Mouse (Mus musculus) effector memory CD4-positive, alpha-beta T cell, adult 7 months (primary cell): ENCODE data around the gene Vmn1r214. TPM values are rescaled to one million over a fixed set of nuclear protein-coding genes. Genes with fewer than 3 reads are reported as not detected.

Experiments
- polyA plus RNA-seq: library from polyadenylated mRNA; unstranded; fragments of 100-300 nt; shearing (Covaris generic); gene quantifications from one replicate; pipeline ENCODE4 v1.2.1, GENCODE M21; 2017

Gene Vmn1r214
- polyA plus RNA-seq, result 0.29 TPM

GRCm38 (mm10) chr13:23030118-23030517, at the start of gene Vmn1r214:
Vmn1r214 (plus strand) TSS chr13:23030418.

DNA sequence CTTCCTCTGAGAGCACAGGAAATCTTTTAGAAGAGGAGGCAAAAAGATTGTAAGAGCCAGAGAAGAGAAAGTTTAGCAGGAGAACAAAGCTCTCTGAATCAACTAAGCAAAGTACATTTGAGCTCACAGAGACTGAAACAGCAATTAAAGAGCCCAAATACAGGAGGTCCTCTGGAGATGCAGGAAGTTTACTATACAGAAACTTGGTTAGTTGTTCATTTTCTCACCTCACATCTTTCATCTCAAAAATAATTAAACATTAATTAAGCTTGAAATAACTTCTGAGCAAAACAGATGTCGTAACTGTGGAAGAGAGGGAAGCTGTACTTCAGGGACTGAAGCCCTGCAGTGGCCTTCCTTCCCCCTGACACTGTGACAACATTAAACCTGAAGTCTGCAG, 22.9 kb upstream of the Vmn1r214 start, which contains the start of gene Vmn1r213:
Gene Vmn1r213, plus strand, starts transcription at position 301 of the 400 bp plus-strand sequence.

GRCm38 (mm10) chr13:23067725-23068124, 37.5 kb downstream of the Vmn1r214 start, which contains the start of gene Vmn1r215:
Vmn1r215 (plus strand) TSS chr13:23068025.

Other genes starting within 250 kb of the Vmn1r214 start
- not detected for gene Vmn1r209, start 220.7 kb upstream of the Vmn1r214 start, polyA plus RNA-seq
- gene Vmn1r210, start 199.1 kb upstream of the Vmn1r214 start, polyA plus RNA-seq, result 0.15 TPM
- gene Vmn1r211, start 172.9 kb upstream of the Vmn1r214 start, polyA plus RNA-seq, result not detected
- gene Vmn1r212, start 146.2 kb upstream of the Vmn1r214 start, polyA plus RNA-seq, result not detected
- gene Vmn1r213, start 22.8 kb upstream of the Vmn1r214 start, polyA plus RNA-seq, result not detected
- gene Vmn1r215, start 37.6 kb downstream of the Vmn1r214 start, polyA plus RNA-seq, result not detected
- 0.07 TPM for gene Vmn1r217, start 87.8 kb downstream of the Vmn1r214 start, polyA plus RNA-seq
- gene Vmn1r218, start 102.7 kb downstream of the Vmn1r214 start, polyA plus RNA-seq, result 0.10 TPM
- not detected for gene Vmn1r219, start 128.9 kb downstream of the Vmn1r214 start, polyA plus RNA-seq
- not detected for gene Vmn1r220, start 157.6 kb downstream of the Vmn1r214 start, polyA plus RNA-seq
- gene Vmn1r221, start 183.7 kb downstream of the Vmn1r214 start, polyA plus RNA-seq, result 0.09 TPM
- not detected for gene Vmn1r222, start 205.5 kb downstream of the Vmn1r214 start, polyA plus RNA-seq
- 0.10 TPM for gene Vmn1r223, start 216.7 kb downstream of the Vmn1r214 start, polyA plus RNA-seq